Mouse (Mus musculus): ENCODE results near the gene E4f1. TPM values are rescaled to one million over a fixed set of nuclear protein-coding genes. Genes with fewer than 3 reads are reported as not detected.

E4f1 gene
- polyA plus RNA-seq, 1 experiment: 25.0 TPM

- H3K4me3 ChIP-seq (ENCODE audit: insufficient read depth, low read length): no peak overlapping the region
- no peak overlapping the region for H3K27ac ChIP-seq (ENCODE audit: insufficient read depth, low read depth, low read length)
- TF ChIP-seq POLR2A (IDR thresholded peaks at IDR 0.05; ENCODE audit: borderline replicate concordance, low read depth, low read length) (no peak), CTCF (IDR thresholded peaks at IDR 0.05; ENCODE audit: low read depth, low read length) (no peak)
- H3K4me1 ChIP-seq (ENCODE audit: control insufficient read depth, insufficient read depth, low read length): peaks cover 10% of the 10 kb centered on the region
These were observed 45.6 kb downstream of the E4f1 start for GRCm38 (mm10) chr17:24424489-24424888.

GRCm38 (mm10) chr17:24423114-24423513 is 47.0 kb downstream of the E4f1 start:
- Histone ChIP-seq H3K4me1 (ENCODE audit: control insufficient read depth, insufficient read depth, low read length) (peaks cover 6% of the 10 kb centered on the region), H3K27ac (ENCODE audit: insufficient read depth, low read depth, low read length) (no peak overlapping the region), H3K4me3 (ENCODE audit: insufficient read depth, low read length) (no peak overlapping the region)
- no peak for TF ChIP-seq POLR2A (IDR thresholded peaks at IDR 0.05; ENCODE audit: borderline replicate concordance, low read depth, low read length)
- no peak for TF ChIP-seq CTCF (IDR thresholded peaks at IDR 0.05; ENCODE audit: low read depth, low read length)

- H3K27ac ChIP-seq (ENCODE audit: insufficient read depth, low read depth, low read length): no peak overlapping the region
- H3K4me1 ChIP-seq (ENCODE audit: control insufficient read depth, insufficient read depth, low read length): peaks cover 12% of the 10 kb centered on the region
- peak overlapping the region; percentile 91 for H3K4me3 ChIP-seq (ENCODE audit: insufficient read depth, low read length)
- TF ChIP-seq POLR2A (IDR thresholded peaks at IDR 0.05; ENCODE audit: borderline replicate concordance, low read depth, low read length): no peak
These were observed 54.0 kb downstream of the E4f1 start for GRCm38 (mm10) chr17:24416051-24416652.

GRCm38 (mm10) chr17:24415011-24415410 is 55.1 kb downstream of the E4f1 start:
- Histone ChIP-seq H3K4me3 (ENCODE audit: insufficient read depth, low read length) (peak overlapping the region; percentile 91), H3K4me1 (ENCODE audit: control insufficient read depth, insufficient read depth, low read length) (peaks cover 12% of the 10 kb centered on the region), H3K27ac (ENCODE audit: insufficient read depth, low read depth, low read length) (peak overlapping the region; percentile 78)
- TF ChIP-seq CTCF (IDR thresholded peaks at IDR 0.05; ENCODE audit: low read depth, low read length) (no peak), POLR2A (IDR thresholded peaks at IDR 0.05; ENCODE audit: borderline replicate concordance, low read depth, low read length) (no peak)

- Histone ChIP-seq H3K4me3 (ENCODE audit: insufficient read depth, low read length) (peak within 1 kb of the TSS; percentile 91), H3K4me1 (ENCODE audit: control insufficient read depth, insufficient read depth, low read length) (peaks cover 12% of the 10 kb centered on the region), H3K27ac (ENCODE audit: insufficient read depth, low read depth, low read length) (peak within 1 kb of the TSS; percentile 78)
- no peak for TF ChIP-seq CTCF (IDR thresholded peaks at IDR 0.05; ENCODE audit: low read depth, low read length)
- TF ChIP-seq POLR2A (IDR thresholded peaks at IDR 0.05; ENCODE audit: borderline replicate concordance, low read depth, low read length): no peak
These were observed 55.7 kb downstream of the E4f1 start, which contains the start of gene Rnps1 for GRCm38 (mm10) chr17:24414230-24414976. Rnps1 (plus strand) TSS chr17:24414565.

GRCm38 (mm10) chr17:24413557-24414211 is 56.4 kb downstream of the E4f1 start:
- Histone ChIP-seq H3K4me1 (ENCODE audit: control insufficient read depth, insufficient read depth, low read length) (peaks cover 12% of the 10 kb centered on the region), H3K27ac (ENCODE audit: insufficient read depth, low read depth, low read length) (peak overlapping the region; percentile 75), H3K4me3 (ENCODE audit: insufficient read depth, low read length) (peak overlapping the region; percentile 82)
- peak; percentile 14; the same call in 1 of the 2 replicates for TF ChIP-seq CTCF (IDR thresholded peaks at IDR 0.05; ENCODE audit: low read depth, low read length)
- no peak for TF ChIP-seq POLR2A (IDR thresholded peaks at IDR 0.05; ENCODE audit: borderline replicate concordance, low read depth, low read length)

GRCm38 (mm10) chr17:24407116-24407803 is 62.9 kb downstream of the E4f1 start:
- H3K27ac ChIP-seq (ENCODE audit: insufficient read depth, low read depth, low read length): no peak overlapping the region
- TF ChIP-seq CTCF (IDR thresholded peaks at IDR 0.05; ENCODE audit: low read depth, low read length): no peak
- TF ChIP-seq POLR2A (IDR thresholded peaks at IDR 0.05; ENCODE audit: borderline replicate concordance, low read depth, low read length): no peak
- no peak overlapping the region for H3K4me3 ChIP-seq (ENCODE audit: insufficient read depth, low read length)
- H3K4me1 ChIP-seq (ENCODE audit: control insufficient read depth, insufficient read depth, low read length): no peaks in the 10 kb centered on the region

- no peak overlapping the region for H3K27ac ChIP-seq (ENCODE audit: insufficient read depth, low read depth, low read length)
- H3K4me3 ChIP-seq (ENCODE audit: insufficient read depth, low read length): no peak overlapping the region
- no peaks in the 10 kb centered on the region for H3K4me1 ChIP-seq (ENCODE audit: control insufficient read depth, insufficient read depth, low read length)
- no peak for TF ChIP-seq POLR2A (IDR thresholded peaks at IDR 0.05; ENCODE audit: borderline replicate concordance, low read depth, low read length)
- TF ChIP-seq CTCF (IDR thresholded peaks at IDR 0.05; ENCODE audit: low read depth, low read length): no peak
These were observed 67.7 kb downstream of the E4f1 start for GRCm38 (mm10) chr17:24402371-24402770.

- Histone ChIP-seq H3K27ac (ENCODE audit: insufficient read depth, low read depth, low read length) (no peak overlapping the region), H3K4me1 (ENCODE audit: control insufficient read depth, insufficient read depth, low read length) (no peaks in the 10 kb centered on the region), H3K4me3 (ENCODE audit: insufficient read depth, low read length) (no peak overlapping the region)
- TF ChIP-seq CTCF (IDR thresholded peaks at IDR 0.05; ENCODE audit: low read depth, low read length) (no peak), POLR2A (IDR thresholded peaks at IDR 0.05; ENCODE audit: borderline replicate concordance, low read depth, low read length) (no peak)
These were observed 75.7 kb downstream of the E4f1 start for GRCm38 (mm10) chr17:24394456-24394855.

Other genes starting within 250 kb of the E4f1 start
- 7.7 and 8.5 TPM in 2 replicates for gene Tedc2, start 249.5 kb downstream of the E4f1 start, polyA plus RNA-seq (2012; ENCODE audit: insufficient read depth, insufficient read length, missing spikeins)
- gene Ccnf, start 218.8 kb downstream of the E4f1 start, polyA plus RNA-seq (2012; ENCODE audit: insufficient read depth, insufficient read length, missing spikeins): 25.8 and 33.4 TPM in 2 replicates
- 0.40 TPM in 1 of 2 replicates, not detected in the other for gene Abca17, start 119.2 kb downstream of the E4f1 start, polyA plus RNA-seq (2012; ENCODE audit: insufficient read depth, insufficient read length, missing spikeins)
- gene Abca3, start 118.4 kb downstream of the E4f1 start, polyA plus RNA-seq (2012; ENCODE audit: insufficient read depth, insufficient read length, missing spikeins): 41.7 and 49.0 TPM in 2 replicates
- 65.0 and 72.0 TPM in 2 replicates for gene Rnps1, start 55.7 kb downstream of the E4f1 start, polyA plus RNA-seq (2012; ENCODE audit: insufficient read depth, insufficient read length, missing spikeins)
- 21.5 and 23.3 TPM in 2 replicates for gene Eci1, start 43.7 kb downstream of the E4f1 start, polyA plus RNA-seq (2012; ENCODE audit: insufficient read depth, insufficient read length, missing spikeins)
- 3.3 and 3.8 TPM in 2 replicates for gene Dnase1l2, start 27.2 kb downstream of the E4f1 start, polyA plus RNA-seq (2012; ENCODE audit: insufficient read depth, insufficient read length, missing spikeins)
- gene Pgp, start 79 bp upstream of the E4f1 start, polyA plus RNA-seq (2012; ENCODE audit: insufficient read depth, insufficient read length, missing spikeins): 21.4 and 24.2 TPM in 2 replicates
- gene Bricd5, start 3.6 kb upstream of the E4f1 start, polyA plus RNA-seq (2012; ENCODE audit: insufficient read depth, insufficient read length, missing spikeins): not detected in 2 replicates
- gene Mlst8, start 8.8 kb upstream of the E4f1 start, polyA plus RNA-seq (2012; ENCODE audit: insufficient read depth, insufficient read length, missing spikeins): 14.8 and 16.0 TPM in 2 replicates
- 0.34 TPM in 1 of 2 replicates, not detected in the other for gene Caskin1, start 18.3 kb upstream of the E4f1 start, polyA plus RNA-seq (2012; ENCODE audit: insufficient read depth, insufficient read length, missing spikeins)
- 88.8 and 102 TPM in 2 replicates for gene Traf7, start 57.6 kb upstream of the E4f1 start, polyA plus RNA-seq (2012; ENCODE audit: insufficient read depth, insufficient read length, missing spikeins)
- 0.44 TPM in 1 of 2 replicates, not detected in the other for gene Rab26, start 63.9 kb upstream of the E4f1 start, polyA plus RNA-seq (2012; ENCODE audit: insufficient read depth, insufficient read length, missing spikeins)
- gene Pkd1, start 79.5 kb upstream of the E4f1 start, polyA plus RNA-seq (2012; ENCODE audit: insufficient read depth, insufficient read length, missing spikeins): 22.3 and 24.6 TPM in 2 replicates
- 62.1 and 67.7 TPM in 2 replicates for gene Tsc2, start 162.3 kb upstream of the E4f1 start, polyA plus RNA-seq (2012; ENCODE audit: insufficient read depth, insufficient read length, missing spikeins)
- 4.1 and 6.2 TPM in 2 replicates for gene Nthl1, start 162.4 kb upstream of the E4f1 start, polyA plus RNA-seq (2012; ENCODE audit: insufficient read depth, insufficient read length, missing spikeins)
- gene Slc9a3r2, start 180.0 kb upstream of the E4f1 start, polyA plus RNA-seq (2012; ENCODE audit: insufficient read depth, insufficient read length, missing spikeins): 0.98 TPM in 1 of 2 replicates, not detected in the other
- gene Npw, start 188.1 kb upstream of the E4f1 start, polyA plus RNA-seq (2012; ENCODE audit: insufficient read depth, insufficient read length, missing spikeins): not detected in 2 replicates
- 28.0 and 29.6 TPM in 2 replicates for gene Zfp598, start 199.4 kb upstream of the E4f1 start, polyA plus RNA-seq (2012; ENCODE audit: insufficient read depth, insufficient read length, missing spikeins)
- gene Syngr3, start 219.6 kb upstream of the E4f1 start, polyA plus RNA-seq (2012; ENCODE audit: insufficient read depth, insufficient read length, missing spikeins): 0.41 and 0.79 TPM in 2 replicates
- 21.6 and 22.0 TPM in 2 replicates for gene Gfer, start 225.8 kb upstream of the E4f1 start, polyA plus RNA-seq (2012; ENCODE audit: insufficient read depth, insufficient read length, missing spikeins)
- gene Noxo1, start 225.9 kb upstream of the E4f1 start, polyA plus RNA-seq (2012; ENCODE audit: insufficient read depth, insufficient read length, missing spikeins): 3.9 and 6.0 TPM in 2 replicates
- gene Tbl3, start 237.3 kb upstream of the E4f1 start, polyA plus RNA-seq (2012; ENCODE audit: insufficient read depth, insufficient read length, missing spikeins): 11.7 and 16.9 TPM in 2 replicates
- gene Rnf151, start 247.8 kb upstream of the E4f1 start, polyA plus RNA-seq (2012; ENCODE audit: insufficient read depth, insufficient read length, missing spikeins): not detected in 2 replicates
- gene Rps2, start 247.8 kb upstream of the E4f1 start, polyA plus RNA-seq (2012; ENCODE audit: insufficient read depth, insufficient read length, missing spikeins): 685 and 784 TPM in 2 replicates

Measured in bone marrow macrophage, adult 2 months (primary cell).